ENCODE assay signal across 10 mouse cellular contexts in the genomic region with DNA sequence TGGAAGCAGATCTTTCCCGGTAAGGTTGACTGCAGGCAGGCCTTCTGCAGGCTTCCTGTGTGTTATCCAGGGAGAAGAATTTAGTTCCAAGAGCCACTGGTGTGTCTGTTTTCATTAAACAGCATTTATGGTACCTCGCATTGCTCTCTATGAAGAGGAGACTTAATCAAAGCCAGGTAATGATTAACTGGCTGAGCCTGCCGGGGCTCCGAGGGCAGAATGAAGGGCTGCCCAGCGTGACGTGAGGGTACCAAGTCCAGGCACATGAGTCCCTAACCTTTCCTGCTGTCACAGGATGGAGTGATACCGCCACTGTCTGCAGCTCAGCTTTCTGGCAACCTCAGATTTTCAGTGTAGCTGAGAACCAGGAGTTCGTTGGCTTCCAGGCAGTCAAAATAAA. TPM values are rescaled to one million over a fixed set of nuclear protein-coding genes. Genes with fewer than 3 reads are reported as not detected.
DNase-seq lines count a peak whose midpoint lies in the region; ATAC-seq and TF ChIP-seq lines count a peak whose summit lies in the region.
"Had no signal": no experiment of that assay in that cellular context is flagged by ENCODE, and none has a peak within 500 bp of the region (broad histone marks: within the 10 kb centered on the region; RNA-seq: fewer than 3 reads in every experiment).

No protein-coding gene starts in this region.

- H3K27ac ChIP-seq in heart, embryonic 11.5 days (ENCODE audit: low read depth, low read length) = 0 out of 2 replicates have a peak overlapping the region, but pooled peaks have one; percentile 46
- H3K27ac ChIP-seq in intestine, postnatal 0 days (ENCODE audit: low read depth, low read length) = peak overlapping the region; percentile 91
- peak overlapping the region; percentile 74; the same call in 1 of the 2 replicates for H3K27ac ChIP-seq in liver, embryonic 11.5 days (ENCODE audit: low read depth, low read length)
- peak overlapping the region; percentile 83 for H3K27ac ChIP-seq in olfactory bulb, adult 2 months (ENCODE audit: insufficient read depth, low read depth, low read length)

- H3K9ac ChIP-seq in heart, embryonic 11.5 days (ENCODE audit: low read depth, low read length) = no peak overlapping the region
- H3K9ac ChIP-seq in intestine, postnatal 0 days (ENCODE audit: low read depth, low read length) = no peak overlapping the region
- H3K9ac ChIP-seq in liver, embryonic 11.5 days (ENCODE audit: low read depth, low read length) = no peak overlapping the region

- TF ChIP-seq POLR2A in olfactory bulb, adult 2 months (IDR thresholded peaks at IDR 0.05; ENCODE audit: insufficient read depth, low read depth, low read length) = no peak

- no peaks in the 10 kb centered on the region for H3K9me3 ChIP-seq in heart, embryonic 11.5 days (replicated peaks; ENCODE audit: control insufficient read depth, low read length)
- no peaks in the 10 kb centered on the region for H3K9me3 ChIP-seq in intestine, postnatal 0 days (ENCODE audit: control insufficient read depth)
- H3K9me3 ChIP-seq in liver, embryonic 11.5 days (ENCODE audit: control insufficient read depth, low read length) = no peaks in the 10 kb centered on the region

- TF ChIP-seq CTCF in intestine, postnatal 0 days (IDR thresholded peaks at IDR 0.05; ENCODE audit: low read depth) = 0 out of 2 replicates have a peak, but pooled peaks have one; percentile 24
- no peak for TF ChIP-seq CTCF in olfactory bulb, adult 2 months (IDR thresholded peaks at IDR 0.05; ENCODE audit: insufficient read depth, low read depth, low read length)

- intact Hi-C loops in heart, postnatal 36 days (cut with DNase I) = loop anchor here (10.0 kb wide), 1 partner anchor 387 kb away; no protein-coding TSS in a partner anchor
- intact Hi-C loops in heart, postnatal 10 days (cut with DNase I) = no loop called here

- peaks cover 42% of the 10 kb centered on the region for H3K4me1 ChIP-seq in heart, embryonic 11.5 days (ENCODE audit: control insufficient read depth, insufficient read depth, low read length)
- H3K4me1 ChIP-seq in intestine, postnatal 0 days (replicated peaks; ENCODE audit: control insufficient read depth, insufficient read depth, low read length) = peaks cover 29% of the 10 kb centered on the region; the same call in 1 of the 2 replicates
- peaks cover 17% of the 10 kb centered on the region; the same call in 1 of the 2 replicates for H3K4me1 ChIP-seq in liver, embryonic 11.5 days (replicated peaks; ENCODE audit: control insufficient read depth, insufficient read depth, low read length)
- peaks cover 55% of the 10 kb centered on the region for H3K4me1 ChIP-seq in olfactory bulb, adult 2 months (ENCODE audit: control insufficient read depth, insufficient read depth, low read length)

- no peak for DNase-seq in heart, postnatal 36 days
- DNase-seq in liver, embryonic 11.5 days (ENCODE audit: low spot score) = no peak
- DNase-seq in heart, postnatal 10 days = no peak
- DNase-seq in adrenal gland, adult 18-20 months (ENCODE audit: low spot score in 2 of 2) = no peak
- DNase-seq: cerebellum, adult 9-11 months; heart, postnatal 14 days had no signal

- ATAC-seq in heart, embryonic 11.5 days (replicated peaks; ENCODE audit: insufficient number of reproducible peaks, low FRiP score, low TSS enrichment) = no peak
- ATAC-seq in intestine, postnatal 0 days = peak; percentile 88
- ATAC-seq in liver, embryonic 11.5 days (replicated peaks; ENCODE audit: low FRiP score) = peak; percentile 69
- no peak for ATAC-seq in cerebellum, adult (ENCODE audit: insufficient number of reproducible peaks, low FRiP score, low TSS enrichment)

- WGBS in heart, embryonic 11.5 days (ENCODE audit: insufficient replicate concordance) = 65% methylated on average over 8 of the region's 8 CpGs
- WGBS in intestine, postnatal 0 days = 36% methylated on average over 8 of the region's 8 CpGs
- 74% methylated on average over 8 of the region's 8 CpGs for WGBS in liver, embryonic 11.5 days
- WGBS in olfactory bulb, adult 2 months = 56% methylated on average over 8 of the region's 8 CpGs

- H3K36me3 ChIP-seq in heart, embryonic 11.5 days (ENCODE audit: control insufficient read depth, insufficient read depth, low read length) = no peaks in the 10 kb centered on the region
- no peaks in the 10 kb centered on the region for H3K36me3 ChIP-seq in intestine, postnatal 0 days (ENCODE audit: control insufficient read depth, insufficient read depth)
- no peaks in the 10 kb centered on the region for H3K36me3 ChIP-seq in liver, embryonic 11.5 days (ENCODE audit: control insufficient read depth, insufficient read depth, low read length)

- H3K4me3 ChIP-seq in heart, embryonic 11.5 days (ENCODE audit: low read depth, low read length) = no peak overlapping the region
- H3K4me3 ChIP-seq in intestine, postnatal 0 days (ENCODE audit: low read depth, low read length) = no peak overlapping the region
- no peak overlapping the region for H3K4me3 ChIP-seq in liver, embryonic 11.5 days (ENCODE audit: low read depth, low read length)
- H3K4me3 ChIP-seq in olfactory bulb, adult 2 months (ENCODE audit: insufficient read depth, low read depth, low read length) = no peak overlapping the region

- no peak overlapping the region for H3K4me2 ChIP-seq in heart, embryonic 11.5 days
- peak overlapping the region; percentile 50 for H3K4me2 ChIP-seq in intestine, postnatal 0 days (replicated peaks; ENCODE audit: low read depth)
- peak overlapping the region; percentile 19 for H3K4me2 ChIP-seq in liver, embryonic 11.5 days

- H3K27me3 ChIP-seq in heart, embryonic 11.5 days (ENCODE audit: control insufficient read depth, insufficient read depth, low read length) = no peaks in the 10 kb centered on the region
- H3K27me3 ChIP-seq in intestine, postnatal 0 days (replicated peaks; ENCODE audit: control insufficient read depth, insufficient read depth, low read length) = no peaks in the 10 kb centered on the region
- H3K27me3 ChIP-seq in liver, embryonic 11.5 days (replicated peaks; ENCODE audit: control insufficient read depth, insufficient read depth, low read length) = no peaks in the 10 kb centered on the region

RNA-seq across cellular contexts. Expression of gene Jade1, which starts 25.9 kb away (rescaled TPM):
- polyA plus RNA-seq in heart, embryonic 11.5 days (2014; fragmentation: Nextera tagmentation; extraction: Ambion mirVana) = 12.0 and 13.8 TPM in 2 replicates
- 10 to 100 TPM; 30.2 to 41.1 TPM for total RNA-seq in heart, postnatal 36 days (2021)
- 15.3 and 18.4 TPM in 2 replicates for polyA plus RNA-seq in intestine, postnatal 0 days (2015; fragmentation: Nextera tagmentation; extraction: Ambion mirVana)
- 16.7 and 18.6 TPM in 2 replicates for polyA plus RNA-seq in liver, embryonic 11.5 days (2014; fragmentation: Nextera tagmentation; extraction: Ambion mirVana)
- not detected in 2 replicates for polyA plus RNA-seq in olfactory bulb, adult 2 months (2012; ENCODE audit: insufficient read depth, insufficient read length, low replicate concordance, missing spikeins)
- total RNA-seq in heart, postnatal 10 days (2021) = 10 to 100 TPM; 35.4 to 42.4 TPM
- total RNA-seq in adrenal gland, adult 18-20 months (2021) = 10 to 100 TPM; 42.0 to 46.9 TPM

Comparison
In these comparisons a context has a peak if more than half of its experiments do, and no peak if none do; other contexts are left out.
1. ATAC-seq: peak in intestine, postnatal 0 days (single experiment) and liver, embryonic 11.5 days (single experiment); none in heart, embryonic 11.5 days (single experiment) and cerebellum, adult (single experiment).
2. Peak in every context shown above with its lines, with median percentiles within 50 percentile points of each other: H3K27ac ChIP-seq.